Mouse (Mus musculus) hindbrain, embryonic 10.5 days (tissue): ENCODE measurements around the gene Nrip1. TPM values are rescaled to one million over a fixed set of nuclear protein-coding genes. Genes with fewer than 3 reads are reported as not detected.

ENCODE experiments used
- DNase-seq: peaks from one replicate; pipeline ENCODE4 v3.0.0-alpha.2; 2017; ENCODE audit warnings: low spot score
- H3K27ac ChIP-seq: fragments of 300-500 bp; sonication (generic); 2 replicates; pipeline ENCODE4 v1.5.1; 2016; ENCODE audit warnings: mild to moderate bottlenecking, moderate library complexity
- H3K27me3 ChIP-seq: fragments of 300-500 bp; sonication (generic); 2 replicates; pipeline ENCODE4 v1.6.1; 2016; ENCODE audit warnings: mild to moderate bottlenecking; ENCODE audit not compliant: poor library complexity, insufficient read depth, severe bottlenecking
- H3K36me3 ChIP-seq: fragments of 300-500 bp; sonication (generic); 2 replicates; pipeline ENCODE4 v1.6.1; 2016; ENCODE audit warnings: mild to moderate bottlenecking, moderate library complexity
- H3K4me1 ChIP-seq: fragments of 300-500 bp; sonication (generic); replicated peaks from 2 replicates; pipeline ENCODE4 v1.6.1; 2016; ENCODE audit warnings: mild to moderate bottlenecking
- H3K4me3 ChIP-seq: fragments of 300-500 bp; sonication (generic); 2 replicates; pipeline ENCODE4 v1.5.1; 2016; ENCODE audit warnings: mild to moderate bottlenecking, moderate library complexity
- H3K9me3 ChIP-seq: fragments of 300-500 bp; sonication (generic); 2 replicates; pipeline ENCODE4 v1.6.1; 2016; ENCODE audit warnings: mild to moderate bottlenecking, moderate library complexity
- WGBS: fragments of 180-500 bp; shearing (Covaris S2); methylation state at CpG from one replicate; pipeline ENCODE4 v1.1.7; 2016; 5-methylcytosine and 5-hydroxymethylcytosine counted together
- polyA plus RNA-seq: library from polyadenylated mRNA; unstranded; fragments of >200 nt; fragmentation: Nextera tagmentation; extraction: Ambion mirVana; gene quantifications from 2 replicates; pipeline ENCODE4 v1.2.1, GENCODE M21; 2016

The Nrip1 gene
- polyA plus RNA-seq, 1 experiment from 2014 or later = 34.8 TPM

DNA sequence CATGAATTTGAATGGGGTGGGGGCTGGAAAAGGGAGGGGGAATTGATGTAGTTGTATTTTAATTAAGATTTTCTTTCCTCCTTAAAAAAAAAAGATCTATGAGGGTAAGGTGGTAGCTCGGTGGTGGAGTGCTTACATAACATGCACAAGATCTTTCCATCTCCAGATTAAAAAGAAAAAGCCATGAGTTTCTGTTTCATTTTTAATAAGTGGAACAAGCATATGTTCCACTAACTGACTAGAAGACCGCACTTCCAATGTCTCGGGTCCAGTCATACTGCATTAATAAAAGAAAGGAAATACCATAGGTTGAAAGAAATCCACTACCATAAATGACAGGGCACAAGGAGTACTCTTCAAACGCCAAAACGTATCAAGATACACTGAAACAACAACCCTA lies 18.4 kb downstream of the Nrip1 start:
- DNase-seq = no peak
- peaks cover 24% of the 10 kb centered on the region for H3K36me3 ChIP-seq
- WGBS = 86% methylated on average over 5 of the region's 5 CpGs
- H3K4me1 ChIP-seq = peaks cover 10% of the 10 kb centered on the region
- no peaks in the 10 kb centered on the region for H3K27me3 ChIP-seq
- H3K27ac ChIP-seq = no peak overlapping the region
- no peak overlapping the region for H3K4me3 ChIP-seq
- no peaks in the 10 kb centered on the region for H3K9me3 ChIP-seq

DNA sequence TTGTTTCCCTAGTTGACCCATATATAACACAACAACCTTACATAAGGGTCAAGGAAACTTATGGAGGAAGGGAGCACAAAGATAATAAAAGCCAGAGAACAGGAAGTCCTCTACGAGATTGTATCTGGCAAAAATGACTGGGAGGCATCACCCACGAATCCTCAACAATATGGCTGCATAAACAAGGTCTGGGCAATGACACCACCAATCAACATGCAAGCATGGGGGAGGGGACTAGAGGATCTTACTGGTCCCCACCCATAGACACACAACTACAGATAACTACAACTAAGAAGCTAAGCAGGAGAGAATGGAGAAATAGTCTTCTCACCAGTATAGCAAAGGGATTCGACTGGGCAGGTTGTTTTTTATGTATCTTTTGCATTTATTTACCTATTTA lies 18.8 kb downstream of the Nrip1 start:
- no peak for DNase-seq
- Histone ChIP-seq H3K4me3 (no peak overlapping the region), H3K27me3 (no peaks in the 10 kb centered on the region), H3K4me1 (peaks cover 10% of the 10 kb centered on the region), H3K27ac (no peak overlapping the region), H3K36me3 (peaks cover 27% of the 10 kb centered on the region), H3K9me3 (no peaks in the 10 kb centered on the region)
- WGBS = 77% methylated on average over 3 of the region's 3 CpGs

DNA sequence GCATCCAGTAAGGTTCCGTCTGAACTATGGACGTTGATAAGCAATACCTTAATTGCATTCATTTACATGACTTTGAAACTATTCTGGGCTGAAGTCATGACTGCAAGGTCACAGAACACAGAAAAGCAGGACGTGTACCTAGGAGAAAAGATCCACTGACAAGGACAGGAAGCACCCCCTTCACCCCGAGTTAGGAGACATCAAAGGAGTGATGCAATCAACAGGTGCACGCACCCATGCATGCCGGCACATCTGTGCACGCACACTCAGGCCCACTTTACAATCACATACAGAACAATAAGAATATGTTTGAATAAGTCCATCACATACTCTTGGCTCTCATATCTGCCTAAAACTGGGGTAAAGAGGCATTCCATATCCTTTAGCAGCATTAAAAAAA lies 19.3 kb downstream of the Nrip1 start:
- peaks cover 10% of the 10 kb centered on the region for H3K4me1 ChIP-seq
- no peaks in the 10 kb centered on the region for H3K27me3 ChIP-seq
- H3K9me3 ChIP-seq = no peaks in the 10 kb centered on the region
- H3K36me3 ChIP-seq = peaks cover 33% of the 10 kb centered on the region
- no peak overlapping the region for H3K4me3 ChIP-seq
- WGBS = 87% methylated on average over 7 of the region's 7 CpGs
- no peak for DNase-seq
- H3K27ac ChIP-seq = no peak overlapping the region

DNA sequence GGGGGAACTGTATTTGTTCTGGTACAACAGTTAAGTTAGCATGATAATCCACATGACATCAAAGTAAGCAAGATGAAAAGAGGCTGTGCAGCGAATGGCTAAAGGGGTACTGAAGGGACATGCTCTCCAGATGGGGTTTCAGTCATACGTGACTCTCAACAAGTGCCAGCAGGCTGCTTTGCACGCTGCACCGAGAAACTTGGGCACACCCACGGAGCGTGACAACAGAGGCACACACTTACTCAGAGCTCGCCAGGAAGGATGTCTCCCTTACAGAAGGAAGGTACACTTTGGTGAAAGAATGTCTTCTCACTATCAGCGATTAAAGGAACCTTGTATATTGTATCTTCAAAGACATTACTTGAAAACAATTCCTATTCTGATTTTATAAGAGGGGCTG lies 22.7 kb downstream of the Nrip1 start:
- 94% methylated on average over 8 of the region's 8 CpGs for WGBS
- Histone ChIP-seq H3K9me3 (no peaks in the 10 kb centered on the region), H3K27me3 (no peaks in the 10 kb centered on the region), H3K27ac (no peak overlapping the region), H3K4me3 (no peak overlapping the region), H3K36me3 (peaks cover 47% of the 10 kb centered on the region), H3K4me1 (no peaks in the 10 kb centered on the region; the same call in 1 of the 2 replicates)
- DNase-seq = no peak

DNA sequence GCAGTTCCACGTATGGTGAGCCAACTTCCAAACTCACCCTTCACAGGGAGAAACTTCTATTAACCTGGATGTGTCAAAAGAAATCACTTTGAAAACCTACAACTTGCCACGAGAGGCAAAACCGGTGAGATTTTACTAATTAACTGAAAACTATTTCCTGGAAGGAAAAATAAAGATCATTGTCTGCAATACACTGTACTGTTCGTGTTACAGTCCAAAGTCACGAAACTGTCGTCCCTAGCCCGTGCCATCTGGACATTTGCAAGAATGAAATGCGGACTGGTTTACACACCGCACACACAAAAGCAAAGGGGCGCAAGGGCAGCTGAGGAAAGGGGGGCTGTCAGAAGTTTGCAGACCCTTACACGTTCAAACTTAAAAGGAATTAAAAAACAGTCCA lies 24.6 kb downstream of the Nrip1 start:
- 86% methylated on average over 11 of the region's 11 CpGs for WGBS
- Histone ChIP-seq H3K4me3 (no peak overlapping the region), H3K36me3 (peaks cover 63% of the 10 kb centered on the region), H3K27ac (no peak overlapping the region), H3K27me3 (no peaks in the 10 kb centered on the region), H3K9me3 (peaks cover 7% of the 10 kb centered on the region; the same call in 1 of the 2 replicates), H3K4me1 (no peaks in the 10 kb centered on the region; the same call in 1 of the 2 replicates)
- DNase-seq = no peak

DNA sequence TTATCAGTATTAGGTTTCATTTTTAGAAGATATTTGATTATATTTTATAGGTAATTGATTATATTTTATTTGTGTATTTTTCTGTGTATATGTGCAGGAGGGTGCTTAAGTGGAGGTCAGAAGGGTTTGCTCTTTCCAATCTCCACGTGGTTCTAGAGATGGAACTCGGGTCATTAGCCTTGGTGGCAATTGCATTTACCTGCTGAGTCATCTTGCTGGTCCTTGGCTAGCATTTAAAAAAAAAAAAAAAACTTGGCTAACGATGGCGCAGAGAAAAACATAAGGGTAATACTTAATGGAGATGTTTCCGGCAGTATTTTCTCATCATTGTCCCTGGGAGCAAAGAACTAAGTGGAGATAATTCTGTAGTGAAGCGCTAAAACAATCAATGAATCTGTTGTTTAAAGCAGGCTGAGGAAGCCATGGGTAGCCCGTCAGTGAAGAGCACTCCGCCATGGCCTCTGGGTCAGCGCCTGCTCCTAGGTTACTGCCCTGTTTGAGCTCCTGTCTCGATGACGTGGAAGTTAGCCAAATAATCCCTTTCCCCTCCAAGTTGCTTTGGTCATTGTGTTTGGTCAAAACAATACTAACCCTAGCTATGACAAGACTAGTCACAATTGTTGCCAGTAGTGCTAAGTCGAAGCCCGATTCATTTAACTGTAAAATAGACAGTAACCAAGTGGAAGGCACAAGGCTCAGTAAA lies 25.8 kb downstream of the Nrip1 start:
- H3K36me3 ChIP-seq = peaks cover 71% of the 10 kb centered on the region
- H3K4me3 ChIP-seq = no peak overlapping the region
- peaks cover 12% of the 10 kb centered on the region; the same call in 1 of the 2 replicates for H3K9me3 ChIP-seq
- H3K27ac ChIP-seq = no peak overlapping the region
- no peak for DNase-seq
- H3K4me1 ChIP-seq = peaks cover 1% of the 10 kb centered on the region; the same call in 1 of the 2 replicates
- no peaks in the 10 kb centered on the region for H3K27me3 ChIP-seq
- 83% methylated on average over 13 of the region's 13 CpGs for WGBS

DNA sequence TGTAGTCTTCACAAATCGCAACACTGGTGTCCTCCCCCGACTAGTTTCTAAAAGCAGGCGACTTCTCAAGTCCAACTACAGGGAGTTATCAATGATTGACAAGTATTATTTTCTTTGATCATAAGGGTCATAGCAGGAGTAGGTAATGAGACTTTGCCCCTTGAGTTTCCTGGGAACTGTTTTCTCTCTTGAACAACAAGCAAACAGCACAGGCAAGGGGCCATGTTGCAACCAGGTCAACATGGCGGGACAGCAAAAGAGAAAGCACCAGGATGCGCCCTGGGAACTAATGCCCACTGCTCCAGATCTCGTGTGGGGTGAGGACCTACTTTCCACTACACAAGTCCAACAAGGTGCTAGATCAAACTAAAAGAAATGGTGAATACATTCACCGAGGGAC lies 27.3 kb downstream of the Nrip1 start:
- peaks cover 6% of the 10 kb centered on the region; the same call in 1 of the 2 replicates for H3K4me1 ChIP-seq
- H3K4me3 ChIP-seq = no peak overlapping the region
- 92% methylated on average over 7 of the region's 7 CpGs for WGBS
- DNase-seq = no peak
- H3K9me3 ChIP-seq = peaks cover 12% of the 10 kb centered on the region; the same call in 1 of the 2 replicates
- peaks cover 72% of the 10 kb centered on the region for H3K36me3 ChIP-seq
- no peaks in the 10 kb centered on the region for H3K27me3 ChIP-seq
- H3K27ac ChIP-seq = no peak overlapping the region

DNA sequence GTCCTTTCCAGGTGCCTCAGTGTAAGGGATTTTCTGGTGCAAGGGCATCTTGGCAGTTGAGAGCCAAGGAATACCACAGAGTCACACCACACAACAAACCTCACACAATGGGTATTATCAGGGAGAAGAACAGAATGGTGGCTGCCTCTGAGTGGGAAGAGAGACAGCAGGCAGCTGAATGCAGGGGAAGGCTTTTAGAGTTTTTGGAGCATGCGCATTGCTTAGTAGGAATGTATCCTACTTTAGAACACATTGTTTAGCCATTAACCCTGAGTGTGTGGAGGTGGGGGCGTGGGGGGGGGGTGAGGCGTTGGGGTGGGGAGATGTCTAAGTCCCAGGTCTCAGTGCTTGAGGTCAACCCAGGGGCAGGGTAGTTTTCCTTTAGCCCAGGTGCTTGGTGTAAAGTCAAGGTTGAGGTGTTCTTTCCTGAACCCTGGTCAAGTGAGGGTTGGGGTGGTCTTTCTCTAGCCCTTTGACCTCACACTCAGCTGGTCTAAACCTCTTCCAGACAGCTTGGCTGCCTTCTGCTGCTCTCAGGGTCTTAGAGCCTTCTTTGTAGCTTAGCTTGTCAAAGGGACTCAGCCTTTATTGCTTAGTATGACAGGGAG lies 28.8 kb downstream of the Nrip1 start:
- Histone ChIP-seq H3K36me3 (peaks cover 63% of the 10 kb centered on the region), H3K27me3 (no peaks in the 10 kb centered on the region), H3K27ac (no peak overlapping the region), H3K4me1 (peaks cover 6% of the 10 kb centered on the region; the same call in 1 of the 2 replicates), H3K4me3 (no peak overlapping the region), H3K9me3 (peaks cover 12% of the 10 kb centered on the region; the same call in 1 of the 2 replicates)
- WGBS = 83% methylated on average over 3 of the region's 3 CpGs
- no peak for DNase-seq

DNA sequence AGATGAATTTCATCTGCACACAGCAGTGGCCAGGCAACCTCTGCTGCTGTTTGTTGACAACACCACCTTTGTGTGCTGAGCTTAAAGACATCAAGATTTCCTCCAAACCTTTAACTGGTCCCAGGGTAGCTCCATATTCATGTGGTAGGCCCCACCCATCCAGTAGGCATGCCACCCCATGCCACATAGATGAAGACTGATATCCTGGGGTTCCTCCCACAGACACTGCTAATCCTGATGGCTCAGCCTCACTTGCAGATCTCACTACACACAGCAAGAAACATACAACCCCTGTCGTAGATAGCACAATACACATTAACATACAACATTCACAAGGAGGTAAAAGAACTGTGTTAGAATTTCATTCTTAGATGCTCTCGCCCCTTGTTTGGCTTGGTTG lies 29.6 kb downstream of the Nrip1 start:
- Histone ChIP-seq H3K4me3 (no peak overlapping the region), H3K36me3 (peaks cover 62% of the 10 kb centered on the region), H3K27me3 (no peaks in the 10 kb centered on the region), H3K27ac (no peak overlapping the region), H3K9me3 (peaks cover 12% of the 10 kb centered on the region; the same call in 1 of the 2 replicates), H3K4me1 (peaks cover 6% of the 10 kb centered on the region; the same call in 1 of the 2 replicates)
- no peak for DNase-seq
- WGBS = 98% methylated on average over 2 of the region's 2 CpGs

DNA sequence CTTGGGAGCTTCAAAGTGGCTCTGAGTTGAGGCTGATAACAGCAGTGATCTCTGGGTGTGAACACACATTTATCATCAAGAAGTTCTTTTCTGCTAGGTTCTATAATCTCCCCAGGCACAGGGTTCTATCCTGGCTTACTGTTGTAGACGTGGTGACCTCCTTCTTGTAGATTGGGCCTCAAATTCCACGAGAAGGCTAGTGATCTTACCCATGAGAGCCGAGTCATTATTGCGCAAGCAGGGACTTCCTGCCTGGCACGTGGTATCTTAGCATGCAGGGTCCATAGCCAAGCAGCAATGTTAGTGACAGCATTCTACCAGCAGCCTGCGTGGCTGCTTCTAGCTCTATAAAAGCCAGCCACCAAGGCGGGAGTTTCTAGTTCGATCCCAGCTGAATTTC lies 32.0 kb downstream of the Nrip1 start:
- Histone ChIP-seq H3K4me1 (peaks cover 6% of the 10 kb centered on the region; the same call in 1 of the 2 replicates), H3K27me3 (no peaks in the 10 kb centered on the region), H3K36me3 (peaks cover 64% of the 10 kb centered on the region), H3K27ac (no peak overlapping the region), H3K4me3 (no peak overlapping the region), H3K9me3 (peaks cover 15% of the 10 kb centered on the region; the same call in 1 of the 2 replicates)
- 85% methylated on average over 8 of the region's 8 CpGs for WGBS
- DNase-seq = no peak

DNA sequence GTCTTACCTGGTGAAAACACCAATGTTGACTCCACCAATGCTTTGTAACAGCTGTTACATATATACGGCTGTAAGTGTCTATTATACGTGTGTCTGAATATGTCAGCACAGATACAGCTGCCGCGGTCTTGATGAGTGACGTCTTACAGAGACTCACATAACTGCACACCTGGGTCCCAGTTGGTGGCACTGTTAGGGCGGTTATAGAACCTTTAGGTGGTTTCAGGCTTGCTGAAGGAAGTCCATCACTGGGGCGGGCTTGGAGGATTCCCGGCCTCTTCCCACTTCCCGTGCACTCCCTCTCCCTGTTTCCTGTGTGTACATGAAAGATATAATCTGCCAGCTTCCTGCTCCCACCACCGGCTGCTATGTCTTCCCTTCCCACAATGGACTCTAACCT lies 34.4 kb downstream of the Nrip1 start:
- no peak overlapping the region for H3K27ac ChIP-seq
- no peak for DNase-seq
- no peaks in the 10 kb centered on the region for H3K27me3 ChIP-seq
- no peak overlapping the region for H3K4me3 ChIP-seq
- peaks cover 12% of the 10 kb centered on the region; the same call in 1 of the 2 replicates for H3K9me3 ChIP-seq
- H3K4me1 ChIP-seq = peaks cover 6% of the 10 kb centered on the region; the same call in 1 of the 2 replicates
- H3K36me3 ChIP-seq = peaks cover 55% of the 10 kb centered on the region
- WGBS = 91% methylated on average over 10 of the region's 10 CpGs

DNA sequence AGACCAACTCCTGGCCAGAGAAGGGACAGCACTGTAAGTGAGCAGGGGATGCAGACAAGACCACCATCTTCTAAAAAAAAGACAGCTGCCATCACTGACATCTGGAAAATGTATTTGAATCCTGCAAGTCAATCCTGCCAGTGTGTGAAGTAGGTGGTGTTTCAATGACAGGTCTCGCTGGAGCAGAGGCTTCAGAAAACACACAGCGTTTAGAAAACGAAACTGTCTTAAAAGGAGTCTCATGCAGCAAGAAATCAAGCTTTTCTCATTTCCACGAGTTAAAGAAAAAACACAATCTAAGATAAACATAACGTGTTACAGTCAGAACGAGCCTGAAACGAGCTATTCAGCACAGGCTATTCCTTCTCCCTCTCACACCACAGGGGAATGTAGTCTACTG lies 36.3 kb downstream of the Nrip1 start:
- 90% methylated on average over 7 of the region's 7 CpGs for WGBS
- peaks cover 38% of the 10 kb centered on the region for H3K36me3 ChIP-seq

DNA sequence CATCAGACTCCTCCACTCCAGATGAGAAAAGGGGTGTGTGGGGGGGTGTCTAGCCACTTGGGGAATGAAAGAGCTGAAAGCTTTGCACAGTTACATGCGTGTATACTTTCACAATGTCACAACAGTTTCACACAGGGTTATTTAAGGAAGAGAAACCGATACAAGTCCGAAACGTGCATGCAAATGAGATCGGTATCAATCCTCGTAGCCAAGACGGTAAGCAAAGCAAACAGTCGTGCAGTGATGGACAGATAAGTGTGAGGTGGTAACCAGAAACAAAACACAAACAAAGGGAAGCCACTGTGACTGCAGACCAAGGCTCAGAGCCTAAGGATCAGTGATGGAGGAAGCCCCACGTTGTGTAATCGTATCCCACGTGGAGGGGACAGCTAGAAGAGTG lies 36.7 kb downstream of the Nrip1 start:
- H3K4me3 ChIP-seq = no peak overlapping the region
- H3K27ac ChIP-seq = no peak overlapping the region
- peaks cover 13% of the 10 kb centered on the region; the same call in 1 of the 2 replicates for H3K4me1 ChIP-seq
- peaks cover 34% of the 10 kb centered on the region for H3K36me3 ChIP-seq
- no peak for DNase-seq
- peaks cover 5% of the 10 kb centered on the region; the same call in 1 of the 2 replicates for H3K9me3 ChIP-seq
- H3K27me3 ChIP-seq = no peaks in the 10 kb centered on the region
- WGBS = 92% methylated on average over 11 of the region's 11 CpGs

More for the DNA sequence above, 36.3 kb downstream of the Nrip1 start:
- H3K4me3 ChIP-seq = no peak overlapping the region
- H3K27ac ChIP-seq = no peak overlapping the region
- no peak for DNase-seq
- H3K9me3 ChIP-seq = peaks cover 5% of the 10 kb centered on the region; the same call in 1 of the 2 replicates
- no peaks in the 10 kb centered on the region for H3K27me3 ChIP-seq
- peaks cover 9% of the 10 kb centered on the region; the same call in 1 of the 2 replicates for H3K4me1 ChIP-seq
